Mouse (Mus musculus): Measurements from ENCODE around the gene Ces1f.

- TF ChIP-seq POLR2A (IDR thresholded peaks at IDR 0.05; ENCODE audit: borderline replicate concordance, extremely low read depth, insufficient read depth, insufficient read length, poor library complexity, severe bottlenecking), result no peak
- TF ChIP-seq CTCF (IDR thresholded peaks at IDR 0.05; ENCODE audit: borderline replicate concordance, extremely low read depth, insufficient read depth, insufficient read length), result no peak
These were observed 4.3 kb upstream of the Ces1f start for GRCm38 (mm10) chr8:93283896-93284295.
